Mouse (Mus musculus) small intestine, adult 2 months (tissue): Measurements from ENCODE around the gene Ttc32. TPM values are rescaled to one million over a fixed set of nuclear protein-coding genes. Genes with fewer than 3 reads are reported as not detected.

ENCODE experiments used
- H3K27ac ChIP-seq: fragments of 200-500 bp; 2 replicates; pipeline ENCODE4 v1.5.1; 2012; ENCODE audit warnings: low read depth, low read length, control low read depth, inconsistent platforms; ENCODE audit not compliant: insufficient read depth
- H3K27me3 ChIP-seq: fragments of 200-500 bp; 2 replicates; pipeline ENCODE4 v1.6.1; 2012; ENCODE audit warnings: mild to moderate bottlenecking, moderate library complexity, low read length, inconsistent platforms; ENCODE audit not compliant: control insufficient read depth, insufficient read depth
- H3K36me3 ChIP-seq: fragments of 200-500 bp; 2 replicates; pipeline ENCODE4 v1.6.1; 2012; ENCODE audit warnings: mild to moderate bottlenecking, low read length, control low read depth, inconsistent platforms; ENCODE audit not compliant: control insufficient read depth, insufficient read depth
- H3K4me1 ChIP-seq: fragments of 200-500 bp; 2 replicates; pipeline ENCODE4 v1.6.1; 2012; ENCODE audit warnings: low read length, inconsistent platforms, mixed read lengths; ENCODE audit not compliant: control insufficient read depth, insufficient read depth, insufficient read length
- H3K4me3 ChIP-seq: fragments of 200-500 bp; 2 replicates; pipeline ENCODE4 v1.5.1; 2012; ENCODE audit warnings: low read depth, mild to moderate bottlenecking, control low read depth, inconsistent platforms, low read length, moderate library complexity
- CTCF ChIP-seq: fragments of 200-500 bp; IDR thresholded peaks from 2 replicates; pipeline ENCODE4 v1.5.1; 2012; ENCODE audit warnings: low read depth, mild to moderate bottlenecking, control low read depth, inconsistent platforms, low read length, moderate library complexity, mixed read lengths; ENCODE audit not compliant: insufficient replicate concordance, insufficient read length; ENCODE audit errors: extremely low read depth
- POLR2A ChIP-seq: fragments of 200-500 bp; IDR thresholded peaks from 2 replicates; pipeline ENCODE4 v1.6.1; 2012; ENCODE audit warnings: low read depth, mild to moderate bottlenecking, control low read depth, inconsistent platforms, low read length, moderate library complexity
- WGBS: fragments of 180-500 bp; shearing (Covaris S2); methylation state at CpG from one replicate; pipeline ENCODE4 v1.1.7; 2018; 5-methylcytosine and 5-hydroxymethylcytosine counted together
- polyA plus RNA-seq: library from polyadenylated mRNA; depleted of rRNA; stranded (reverse); fragments of >200 nt; gene quantifications from 2 replicates; pipeline ENCODE4 v1.2.3, GENCODE M21; 2012

Gene Ttc32
- polyA plus RNA-seq, 1 experiment = 10.0 TPM

DNA sequence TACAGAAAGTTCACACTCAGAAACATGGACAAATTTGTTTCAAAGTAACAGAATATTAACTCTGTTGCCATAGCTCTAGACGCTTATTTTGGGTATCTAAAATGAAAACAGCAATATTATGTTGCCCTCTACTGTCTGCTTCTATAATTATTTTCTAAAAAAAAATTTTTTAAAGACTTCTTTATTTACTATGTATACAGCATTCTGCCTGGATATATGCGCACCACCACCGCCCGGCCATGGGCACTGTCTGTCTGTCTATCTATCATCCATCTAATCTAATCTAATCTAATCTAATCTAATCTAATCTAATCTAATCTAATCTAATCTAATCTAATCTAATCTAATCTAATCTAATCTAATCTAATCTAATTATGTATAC lies 300 bp upstream of the Ttc32 start:
- no peak overlapping the region; the same call in 1 of the 2 replicates for H3K4me3 ChIP-seq
- no peaks in the 10 kb centered on the region for H3K36me3 ChIP-seq
- no peaks in the 10 kb centered on the region for H3K27me3 ChIP-seq
- H3K4me1 ChIP-seq = no peaks in the 10 kb centered on the region
- H3K27ac ChIP-seq = no peak overlapping the region
- TF ChIP-seq POLR2A = no peak
- TF ChIP-seq CTCF = 0 out of 2 replicates have a peak, but pooled peaks have one; percentile 8
- 4% methylated on average over 4 of the region's 4 CpGs for WGBS

DNA sequence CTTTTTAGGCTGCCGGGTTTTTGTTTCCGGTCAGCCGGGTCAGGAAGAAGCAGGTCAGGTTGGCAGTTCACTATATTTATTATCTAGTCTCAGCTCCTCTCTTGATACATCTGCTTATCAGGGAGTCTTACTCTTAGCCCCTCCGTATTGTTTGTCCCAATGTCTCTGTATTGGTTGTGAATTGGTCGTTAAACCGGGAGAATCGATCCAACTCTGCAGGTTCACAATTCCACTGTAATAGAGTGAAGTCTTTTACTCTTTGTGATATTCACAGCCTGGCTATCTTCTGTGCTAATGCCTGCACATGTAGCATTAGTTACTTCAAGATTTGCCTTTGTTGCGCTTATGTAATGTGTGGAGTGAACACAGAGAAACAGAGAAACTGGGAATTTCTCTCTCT lies 1.4 kb downstream of the Ttc32 start:
- WGBS = 33% methylated on average over 8 of the region's 8 CpGs
- H3K27ac ChIP-seq = no peak overlapping the region

DNA sequence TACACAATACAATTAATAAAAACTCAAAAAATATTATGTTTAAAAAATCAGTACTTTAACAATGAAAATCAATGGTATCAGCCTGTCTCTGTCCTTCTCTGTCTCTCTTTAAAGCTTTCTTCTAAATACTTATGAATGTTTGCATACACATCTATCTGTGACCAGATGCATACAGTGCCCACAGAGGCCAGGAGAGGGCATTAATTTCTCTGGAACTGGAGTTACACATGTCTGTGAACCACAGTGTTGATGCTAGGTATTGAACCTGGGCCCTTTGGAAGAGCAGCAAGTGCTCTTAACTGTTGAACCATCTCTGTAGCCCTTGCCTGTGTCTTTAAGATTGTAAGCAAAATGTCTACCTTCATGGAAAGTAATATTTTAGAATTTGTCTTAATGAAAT lies 3.3 kb downstream of the Ttc32 start:
- no peak overlapping the region for H3K27ac ChIP-seq
- no peak for TF ChIP-seq CTCF
- TF ChIP-seq POLR2A = no peak
- H3K36me3 ChIP-seq = no peaks in the 10 kb centered on the region
- H3K4me1 ChIP-seq = no peaks in the 10 kb centered on the region
- no peaks in the 10 kb centered on the region for H3K27me3 ChIP-seq
- H3K4me3 ChIP-seq = no peak overlapping the region

More for the DNA sequence above, 1.4 kb downstream of the Ttc32 start:
- Histone ChIP-seq H3K4me3 (no peak overlapping the region), H3K27me3 (no peaks in the 10 kb centered on the region), H3K4me1 (no peaks in the 10 kb centered on the region), H3K36me3 (no peaks in the 10 kb centered on the region)
- TF ChIP-seq POLR2A (no peak), CTCF (no peak)

DNA sequence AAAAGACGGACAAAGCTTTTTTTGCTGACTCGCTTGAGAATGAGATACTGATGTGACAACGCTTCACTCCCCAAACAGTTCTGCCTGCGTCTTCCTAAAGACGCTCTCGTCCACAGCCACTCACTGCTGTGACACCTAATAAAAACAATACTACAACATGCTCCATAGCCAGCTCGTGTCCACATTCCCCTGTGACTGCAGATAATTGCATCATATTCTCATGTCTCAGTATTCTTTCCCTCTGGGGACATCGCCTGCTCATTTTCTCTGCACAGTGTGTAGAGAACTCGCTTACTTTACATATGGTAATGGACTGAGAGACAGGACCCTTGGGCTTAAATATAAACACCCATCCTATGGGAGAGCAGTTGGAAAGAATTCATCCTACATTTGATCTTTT lies 6.6 kb downstream of the Ttc32 start:
- H3K27ac ChIP-seq = no peak overlapping the region
- no peak for TF ChIP-seq CTCF
- no peak for TF ChIP-seq POLR2A
- 91% methylated on average over 9 of the region's 9 CpGs for WGBS
- H3K36me3 ChIP-seq = no peaks in the 10 kb centered on the region
- H3K27me3 ChIP-seq = no peaks in the 10 kb centered on the region
- H3K4me3 ChIP-seq = no peak overlapping the region
- no peaks in the 10 kb centered on the region for H3K4me1 ChIP-seq

DNA sequence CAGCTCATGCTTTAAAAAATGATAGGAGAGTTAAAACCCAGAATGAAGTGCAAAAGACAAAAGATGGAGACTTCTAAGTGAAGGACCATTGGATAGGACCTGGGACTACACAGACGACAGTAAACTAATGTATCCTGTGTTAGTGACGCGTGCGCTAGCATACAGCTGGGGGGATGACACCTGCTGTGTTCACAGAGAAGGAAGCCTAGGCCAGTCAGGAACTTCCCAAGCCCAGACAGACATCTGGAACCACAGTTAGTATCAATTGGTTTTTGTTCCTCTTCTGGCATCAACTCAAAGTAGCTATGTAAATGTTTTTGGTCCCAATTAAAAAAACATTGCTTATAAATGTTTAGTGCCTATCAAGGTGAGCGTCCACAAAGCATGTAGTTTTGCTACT lies 10.4 kb downstream of the Ttc32 start:
- Histone ChIP-seq H3K36me3 (no peaks in the 10 kb centered on the region), H3K4me1 (no peaks in the 10 kb centered on the region), H3K27me3 (no peaks in the 10 kb centered on the region), H3K4me3 (no peak overlapping the region), H3K27ac (no peak overlapping the region)
- WGBS = 90% methylated on average over 5 of the region's 5 CpGs
- no peak for TF ChIP-seq POLR2A
- TF ChIP-seq CTCF = no peak

DNA sequence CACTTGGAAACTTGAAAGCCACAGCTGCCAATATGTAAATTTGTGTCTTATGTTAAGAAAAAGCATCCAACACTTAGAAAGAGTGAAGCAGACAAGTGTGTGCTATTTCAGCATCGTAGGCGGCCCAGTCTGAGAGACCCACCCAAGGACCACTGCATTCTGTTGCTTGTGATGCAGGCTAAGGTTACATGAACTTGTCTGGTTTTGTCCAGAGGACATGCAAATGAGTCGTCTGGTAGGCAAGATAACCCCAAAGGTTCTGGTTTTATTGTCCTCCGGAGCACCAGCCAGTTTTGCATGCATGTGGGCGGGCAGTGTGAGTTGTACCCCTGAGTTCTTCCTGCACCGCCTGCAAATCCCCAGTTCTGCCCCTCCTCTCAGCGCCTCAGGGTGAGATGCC lies 10.9 kb downstream of the Ttc32 start:
- 76% methylated on average over 7 of the region's 7 CpGs for WGBS
- no peaks in the 10 kb centered on the region for H3K27me3 ChIP-seq
- no peak for TF ChIP-seq CTCF
- TF ChIP-seq POLR2A = no peak

DNA sequence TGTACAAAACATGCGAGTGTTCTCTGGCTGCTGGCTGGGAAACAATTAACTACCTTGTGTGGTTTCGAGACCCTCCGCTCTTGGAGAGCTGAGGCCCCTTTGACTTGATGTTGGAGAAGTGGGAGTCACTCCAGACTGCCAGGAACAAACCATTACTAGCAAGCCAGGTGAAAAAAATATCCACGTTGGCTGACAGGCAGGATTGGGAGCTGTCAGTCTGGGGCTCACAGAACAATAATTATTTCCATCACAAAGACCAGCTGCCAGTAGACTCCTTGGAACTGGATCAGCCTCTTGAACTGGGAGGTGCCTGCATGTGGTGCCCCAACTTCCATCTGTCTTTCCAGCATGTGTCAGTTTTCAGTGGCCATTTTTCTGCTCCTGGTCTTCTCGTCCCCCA lies 12.5 kb downstream of the Ttc32 start:
- Histone ChIP-seq H3K27ac (no peak overlapping the region), H3K4me3 (no peak overlapping the region), H3K36me3 (no peaks in the 10 kb centered on the region), H3K27me3 (no peaks in the 10 kb centered on the region), H3K4me1 (no peaks in the 10 kb centered on the region)
- TF ChIP-seq POLR2A (no peak), CTCF (no peak)
- WGBS = 87% methylated on average over 5 of the region's 5 CpGs

More for the DNA sequence above, 10.9 kb downstream of the Ttc32 start:
- no peak overlapping the region for H3K4me3 ChIP-seq
- no peaks in the 10 kb centered on the region for H3K4me1 ChIP-seq
- H3K36me3 ChIP-seq = no peaks in the 10 kb centered on the region
- no peak overlapping the region for H3K27ac ChIP-seq

DNA sequence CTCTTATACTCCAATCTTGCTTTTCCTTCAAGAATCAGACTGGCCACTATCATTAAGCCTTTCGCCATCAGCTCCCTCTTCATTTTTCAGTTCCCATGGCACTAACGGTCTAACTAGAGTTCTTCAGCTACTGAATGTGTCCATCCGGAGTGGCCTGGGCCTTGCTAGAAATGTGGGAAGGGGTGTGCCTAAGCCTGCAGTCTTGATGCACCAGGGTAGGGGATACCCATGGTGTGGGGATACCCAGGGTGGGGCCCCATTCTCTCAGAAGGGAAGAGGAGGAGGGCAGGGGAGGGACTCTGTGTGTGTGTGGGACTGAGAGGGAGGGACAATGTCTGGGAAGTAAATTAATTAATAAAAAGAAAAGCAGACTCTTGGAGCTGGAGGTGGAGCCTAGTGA lies 13.0 kb downstream of the Ttc32 start:
- no peaks in the 10 kb centered on the region for H3K36me3 ChIP-seq
- H3K4me1 ChIP-seq = no peaks in the 10 kb centered on the region
- no peak for TF ChIP-seq POLR2A
- TF ChIP-seq CTCF = no peak
- no peak overlapping the region for H3K4me3 ChIP-seq
- no peaks in the 10 kb centered on the region for H3K27me3 ChIP-seq
- 95% methylated on average over 3 of the region's 3 CpGs for WGBS
- no peak overlapping the region for H3K27ac ChIP-seq
